Mouse (Mus musculus): ENCODE measurements at regions not wholly inside any gene's neighbourhood (a gene's known extent, or its start where the extent isn't known, plus 50 kb on each side); places are given as distances from the start of the nearest gene placed in this dataset.

DNA sequence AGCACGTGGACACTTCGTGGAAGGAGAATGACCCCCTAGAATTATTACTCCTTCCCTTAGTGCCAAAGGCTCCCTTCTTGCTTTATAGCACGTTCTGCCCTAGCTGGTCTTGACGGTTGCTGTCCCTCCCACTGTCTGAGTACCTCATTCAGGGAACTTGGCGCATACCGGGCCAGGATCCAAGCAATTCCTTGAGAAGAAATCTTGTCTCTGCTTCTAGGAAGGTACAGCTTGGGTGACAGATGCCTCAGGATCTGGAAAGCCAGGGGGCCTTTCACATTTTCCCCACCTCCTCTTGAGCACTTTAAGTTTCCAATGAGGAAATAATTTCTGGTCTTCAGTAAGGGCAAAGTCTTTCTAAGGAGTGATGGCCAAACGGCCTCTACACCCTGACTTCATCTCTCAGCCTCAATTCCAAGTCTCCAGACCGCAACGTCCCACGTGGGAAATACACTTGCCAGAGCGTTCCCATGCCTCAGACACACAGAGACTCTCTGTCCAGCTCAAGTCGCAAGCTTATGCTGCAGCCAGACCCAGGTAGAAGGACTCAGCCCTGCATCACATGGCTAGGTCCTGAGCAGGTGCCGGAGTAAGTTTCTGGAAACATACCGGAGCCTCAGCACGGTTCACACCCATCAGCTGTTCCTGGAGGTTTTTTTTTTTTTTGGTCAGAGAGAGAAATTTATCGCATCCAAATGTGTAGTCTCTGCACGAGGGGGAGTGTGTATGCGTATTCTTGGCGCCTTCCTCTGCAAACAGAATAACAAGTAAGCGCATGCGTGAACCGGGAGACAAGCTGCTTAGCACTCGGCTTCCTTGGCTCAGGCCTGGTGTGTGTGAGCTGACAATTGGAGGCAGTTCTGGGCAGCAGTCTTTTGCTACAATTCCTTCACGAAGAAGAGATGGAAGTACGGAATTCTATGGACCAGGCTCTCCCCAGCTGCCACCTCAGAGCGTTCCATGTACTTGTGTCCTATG lies 171.7 kb upstream of the Kazn start:
- peak overlapping the region; percentile 78 for H3K27ac ChIP-seq (ENCODE audit: low read depth, low read length)
- H3K4me2 ChIP-seq (ENCODE audit: low read length): peak overlapping the region; percentile 28; the same call in 1 of the 2 replicates
- no peaks in the 10 kb centered on the region for H3K36me3 ChIP-seq (ENCODE audit: control insufficient read depth, insufficient read depth, low read length)
- H3K9me3 ChIP-seq (replicated peaks; ENCODE audit: control insufficient read depth, low read length): no peaks in the 10 kb centered on the region
- H3K4me3 ChIP-seq (ENCODE audit: low read depth, low read length): no peak overlapping the region
- H3K9ac ChIP-seq (ENCODE audit: low read length): peak overlapping the region; percentile 30; the same call in 1 of the 2 replicates
- DNase-seq (ENCODE audit: low spot score) (peak; percentile 95), ATAC-seq (peak; percentile 91)
- WGBS: 47% methylated on average over 26 of the region's 26 CpGs
- H3K27me3 ChIP-seq (replicated peaks; ENCODE audit: control insufficient read depth, insufficient read depth, low read length): no peaks in the 10 kb centered on the region
- H3K4me1 ChIP-seq (ENCODE audit: control insufficient read depth, insufficient read depth, low read length): peaks cover 30% of the 10 kb centered on the region

DNA sequence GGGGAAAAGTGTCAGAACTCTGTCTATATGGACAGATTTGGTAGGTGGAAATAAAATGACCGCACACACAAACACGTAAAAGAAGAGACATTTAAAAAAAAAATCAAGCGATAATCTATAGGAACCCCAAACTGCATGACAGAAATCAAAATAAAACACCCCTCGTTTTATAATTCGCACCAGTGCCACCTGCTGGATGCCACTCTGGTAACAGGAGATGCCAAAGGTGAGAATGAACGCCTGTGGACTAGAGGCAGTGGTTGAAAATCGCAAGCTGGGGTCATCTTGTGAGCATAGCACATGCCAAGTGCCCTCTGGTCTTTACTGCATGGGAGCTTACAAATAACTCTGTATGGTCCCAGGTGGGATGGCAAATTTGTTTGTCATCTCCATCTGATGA lies 158.7 kb upstream of the Kazn start:
- ATAC-seq: no peak
- H3K9me3 ChIP-seq (replicated peaks; ENCODE audit: control insufficient read depth, low read length): 0 out of 2 replicates have a peak, but pooled peaks cover 5% of the 10 kb centered on the region

GRCm38 (mm10) chr4:142392924-142393323 lies 153.7 kb upstream of the Kazn start:
- DNase-seq (ENCODE audit: low spot score) (peak; percentile 61), ATAC-seq (no peak)
- Histone ChIP-seq H3K9ac (ENCODE audit: low read length) (no peak overlapping the region), H3K27me3 (replicated peaks; ENCODE audit: control insufficient read depth, insufficient read depth, low read length) (no peaks in the 10 kb centered on the region), H3K9me3 (replicated peaks; ENCODE audit: control insufficient read depth, low read length) (no peaks in the 10 kb centered on the region), H3K4me1 (ENCODE audit: control insufficient read depth, insufficient read depth, low read length) (peaks cover 12% of the 10 kb centered on the region), H3K4me2 (ENCODE audit: low read length) (no peak overlapping the region), H3K36me3 (ENCODE audit: control insufficient read depth, insufficient read depth, low read length) (no peaks in the 10 kb centered on the region), H3K27ac (ENCODE audit: low read depth, low read length) (no peak overlapping the region), H3K4me3 (ENCODE audit: low read depth, low read length) (no peak overlapping the region)
- 41% methylated on average over 2 of the region's 2 CpGs for WGBS

More for the DNA sequence above, 158.7 kb upstream of the Kazn start:
- Histone ChIP-seq H3K27me3 (replicated peaks; ENCODE audit: control insufficient read depth, insufficient read depth, low read length) (no peaks in the 10 kb centered on the region), H3K4me2 (ENCODE audit: low read length) (no peak overlapping the region), H3K36me3 (ENCODE audit: control insufficient read depth, insufficient read depth, low read length) (no peaks in the 10 kb centered on the region), H3K9ac (ENCODE audit: low read length) (no peak overlapping the region), H3K4me3 (ENCODE audit: low read depth, low read length) (no peak overlapping the region), H3K4me1 (ENCODE audit: control insufficient read depth, insufficient read depth, low read length) (no peaks in the 10 kb centered on the region; the same call in 1 of the 2 replicates), H3K27ac (ENCODE audit: low read depth, low read length) (no peak overlapping the region)
- WGBS: 77% methylated on average over 7 of the region's 7 CpGs
- DNase-seq (ENCODE audit: low spot score): no peak

GRCm38 (mm10) chr4:142390531-142391195 lies 151.5 kb upstream of the Kazn start:
- H3K9me3 ChIP-seq (replicated peaks; ENCODE audit: control insufficient read depth, low read length): no peaks in the 10 kb centered on the region
- no peaks in the 10 kb centered on the region for H3K36me3 ChIP-seq (ENCODE audit: control insufficient read depth, insufficient read depth, low read length)
- H3K4me3 ChIP-seq (ENCODE audit: low read depth, low read length): no peak overlapping the region
- peak overlapping the region; percentile 46 for H3K27ac ChIP-seq (ENCODE audit: low read depth, low read length)
- no peaks in the 10 kb centered on the region for H3K27me3 ChIP-seq (replicated peaks; ENCODE audit: control insufficient read depth, insufficient read depth, low read length)
- peaks cover 12% of the 10 kb centered on the region for H3K4me1 ChIP-seq (ENCODE audit: control insufficient read depth, insufficient read depth, low read length)
- peak; percentile 49 for ATAC-seq
- peak; percentile 72 for DNase-seq (ENCODE audit: low spot score)
- WGBS: 32% methylated on average over 21 of the region's 21 CpGs
- peak overlapping the region; percentile 9; the same call in 1 of the 2 replicates for H3K9ac ChIP-seq (ENCODE audit: low read length)
- no peak overlapping the region for H3K4me2 ChIP-seq (ENCODE audit: low read length)

DNA sequence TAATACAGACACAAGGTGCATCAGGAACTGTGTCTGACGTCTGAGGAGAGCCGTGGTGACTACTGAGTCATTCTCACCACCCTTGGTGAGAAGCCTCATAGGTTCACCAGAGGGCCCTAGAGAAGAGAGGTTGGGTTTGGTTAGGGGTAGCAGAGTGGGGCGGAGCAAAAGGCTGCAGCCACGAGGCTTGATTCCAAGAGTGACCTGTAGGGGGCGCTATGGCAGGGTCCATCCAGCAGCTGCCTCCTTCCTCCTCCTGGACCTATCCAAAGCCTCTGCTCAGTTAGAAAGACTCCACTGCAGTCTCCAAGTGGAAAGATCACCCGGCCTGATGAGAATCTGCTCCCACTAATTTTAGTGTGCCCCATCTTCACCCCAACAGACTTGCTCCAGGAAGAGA lies 149.3 kb upstream of the Kazn start:
- H3K27ac ChIP-seq (ENCODE audit: low read depth, low read length): no peak overlapping the region
- H3K9ac ChIP-seq (ENCODE audit: low read length): no peak overlapping the region
- H3K4me1 ChIP-seq (ENCODE audit: control insufficient read depth, insufficient read depth, low read length): peaks cover 12% of the 10 kb centered on the region
- no peaks in the 10 kb centered on the region for H3K9me3 ChIP-seq (replicated peaks; ENCODE audit: control insufficient read depth, low read length)
- no peaks in the 10 kb centered on the region for H3K36me3 ChIP-seq (ENCODE audit: control insufficient read depth, insufficient read depth, low read length)
- WGBS: 75% methylated on average over 6 of the region's 6 CpGs
- DNase-seq (ENCODE audit: low spot score) (no peak), ATAC-seq (no peak)
- H3K4me3 ChIP-seq (ENCODE audit: low read depth, low read length): no peak overlapping the region
- no peak overlapping the region for H3K4me2 ChIP-seq (ENCODE audit: low read length)
- H3K27me3 ChIP-seq (replicated peaks; ENCODE audit: control insufficient read depth, insufficient read depth, low read length): no peaks in the 10 kb centered on the region

DNA sequence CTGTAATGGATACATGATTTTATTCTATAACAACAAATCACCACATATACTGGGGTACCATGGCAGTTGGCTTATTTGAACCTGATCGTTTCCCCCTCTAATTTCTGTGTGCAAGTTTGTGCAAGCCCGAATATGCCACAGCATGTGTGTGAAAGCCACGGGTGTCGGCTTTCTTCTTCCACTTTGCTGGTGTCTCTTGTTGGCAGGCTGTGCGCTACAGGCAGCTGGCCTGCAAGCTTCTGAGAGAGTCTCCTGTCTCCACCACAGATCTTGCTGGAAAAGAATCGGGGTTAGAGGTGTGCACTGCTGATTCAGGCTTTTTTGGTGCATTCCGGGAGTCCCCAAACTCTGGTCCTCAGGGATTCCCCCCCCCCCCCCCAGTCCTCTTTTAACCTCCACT lies 142.0 kb upstream of the Kazn start:
- Histone ChIP-seq H3K4me2 (ENCODE audit: low read length) (no peak overlapping the region), H3K27me3 (replicated peaks; ENCODE audit: control insufficient read depth, insufficient read depth, low read length) (no peaks in the 10 kb centered on the region), H3K36me3 (ENCODE audit: control insufficient read depth, insufficient read depth, low read length) (no peaks in the 10 kb centered on the region), H3K9me3 (replicated peaks; ENCODE audit: control insufficient read depth, low read length) (no peaks in the 10 kb centered on the region), H3K4me1 (ENCODE audit: control insufficient read depth, insufficient read depth, low read length) (peaks cover 5% of the 10 kb centered on the region; the same call in 1 of the 2 replicates), H3K4me3 (ENCODE audit: low read depth, low read length) (no peak overlapping the region), H3K9ac (ENCODE audit: low read length) (no peak overlapping the region), H3K27ac (ENCODE audit: low read depth, low read length) (peak overlapping the region; percentile 18; the same call in 1 of the 2 replicates)
- peak; percentile 29 for DNase-seq (ENCODE audit: low spot score)
- 72% methylated on average over 7 of the region's 7 CpGs for WGBS
- no peak for ATAC-seq

GRCm38 (mm10) chr4:142378452-142378851 lies 139.3 kb upstream of the Kazn start:
- H3K36me3 ChIP-seq (ENCODE audit: control insufficient read depth, insufficient read depth, low read length): no peaks in the 10 kb centered on the region
- 9% methylated on average over 9 of the region's 9 CpGs for WGBS
- peak overlapping the region; percentile 21; the same call in 1 of the 2 replicates for H3K9ac ChIP-seq (ENCODE audit: low read length)
- DNase-seq (ENCODE audit: low spot score): no peak
- H3K27ac ChIP-seq (ENCODE audit: low read depth, low read length): no peak overlapping the region
- H3K4me1 ChIP-seq (ENCODE audit: control insufficient read depth, insufficient read depth, low read length): peaks cover 5% of the 10 kb centered on the region; the same call in 1 of the 2 replicates
- no peak for ATAC-seq
- H3K27me3 ChIP-seq (replicated peaks; ENCODE audit: control insufficient read depth, insufficient read depth, low read length): no peaks in the 10 kb centered on the region
- no peaks in the 10 kb centered on the region for H3K9me3 ChIP-seq (replicated peaks; ENCODE audit: control insufficient read depth, low read length)
- no peak overlapping the region for H3K4me3 ChIP-seq (ENCODE audit: low read depth, low read length)
- H3K4me2 ChIP-seq (ENCODE audit: low read length): no peak overlapping the region

- WGBS: 86% methylated on average over 3 of the region's 3 CpGs
- no peak overlapping the region for H3K4me2 ChIP-seq (ENCODE audit: low read length)
- no peaks in the 10 kb centered on the region for H3K27me3 ChIP-seq (replicated peaks; ENCODE audit: control insufficient read depth, insufficient read depth, low read length)
- H3K9ac ChIP-seq (ENCODE audit: low read length): no peak overlapping the region
- DNase-seq (ENCODE audit: low spot score): no peak
- no peak overlapping the region for H3K4me3 ChIP-seq (ENCODE audit: low read depth, low read length)
- peaks cover under 1% of the 10 kb centered on the region; the same call in 1 of the 2 replicates for H3K4me1 ChIP-seq (ENCODE audit: control insufficient read depth, insufficient read depth, low read length)
- H3K36me3 ChIP-seq (ENCODE audit: control insufficient read depth, insufficient read depth, low read length): no peaks in the 10 kb centered on the region
- ATAC-seq: no peak
- no peak overlapping the region for H3K27ac ChIP-seq (ENCODE audit: low read depth, low read length)
- no peaks in the 10 kb centered on the region for H3K9me3 ChIP-seq (replicated peaks; ENCODE audit: control insufficient read depth, low read length)
These were observed 128.6 kb upstream of the Kazn start for GRCm38 (mm10) chr4:142367774-142368173.

Measured in forebrain, embryonic 14.5 days (tissue).